Mouse (Mus musculus): ENCODE measurements around the gene Fer. TPM values are rescaled to one million over a fixed set of nuclear protein-coding genes. Genes with fewer than 3 reads are reported as not detected.

Fer gene
- polyA plus RNA-seq, 1 experiment, result 10.9 TPM

- Histone ChIP-seq H3K79me2 (ENCODE audit: control insufficient read depth, insufficient read depth) (peaks cover 28% of the 10 kb centered on the region), H3ac (ENCODE audit: control insufficient read depth, insufficient read length) (no peak overlapping the region), H3K4me3 (peak overlapping the region; percentile 50), H3K4me2 (ENCODE audit: low read depth) (peak overlapping the region; percentile 99), H3K36me3 (ENCODE audit: control insufficient read depth, insufficient read depth) (no peaks in the 10 kb centered on the region), H3K27me3 (ENCODE audit: control insufficient read depth, insufficient read depth, insufficient read length) (no peaks in the 10 kb centered on the region)
- TF ChIP-seq MYOD1 (IDR thresholded peaks at IDR 0.05; ENCODE audit: control insufficient read depth in 1 of 3, insufficient read length in 2 of 3, low read depth in 2 of 3) (no peak), CEBPB (IDR thresholded peaks at IDR 0.05; ENCODE audit: insufficient read depth, poor library complexity, severe bottlenecking) (no peak), TCF12 (IDR thresholded peaks at IDR 0.05; ENCODE audit: insufficient read depth, poor library complexity, severe bottlenecking) (no peak), TCF3 (IDR thresholded peaks at IDR 0.05; ENCODE audit: insufficient read length, low read depth) (no peak), POLR2A (IDR thresholded peaks at IDR 0.05; ENCODE audit: insufficient read length, low read depth) (no peak), MAX (IDR thresholded peaks at IDR 0.05; ENCODE audit: low read depth) (no peak), E2F4 (IDR thresholded peaks at IDR 0.05; ENCODE audit: insufficient read depth) (no peak), USF1 (IDR thresholded peaks at IDR 0.05; ENCODE audit: low read depth) (no peak), POLR2AphosphoS2 (IDR thresholded peaks at IDR 0.05; ENCODE audit: insufficient read length, low read depth) (no peak), REST (IDR thresholded peaks at IDR 0.05; ENCODE audit: insufficient read depth, insufficient read length) (no peak), MYOG (IDR thresholded peaks at IDR 0.05; ENCODE audit: control insufficient read depth in 1 of 3, insufficient read depth in 1 of 3, insufficient read length in 2 of 3, low read depth in 2 of 3) (no peak), SRF (IDR thresholded peaks at IDR 0.05; ENCODE audit: control insufficient read depth, insufficient read length, low read depth) (no peak)
These were observed 463 bp upstream of the Fer start for GRCm38 (mm10) chr17:63862399-63862798.

- Histone ChIP-seq H3K36me3 (ENCODE audit: control insufficient read depth, insufficient read depth) (no peaks in the 10 kb centered on the region), H3K4me3 (peak within 1 kb of the TSS; percentile 50), H3K27me3 (ENCODE audit: control insufficient read depth, insufficient read depth, insufficient read length) (no peaks in the 10 kb centered on the region), H3K4me2 (ENCODE audit: low read depth) (peak within 1 kb of the TSS; percentile 99), H3ac (ENCODE audit: control insufficient read depth, insufficient read length) (peak within 1 kb of the TSS; percentile 83), H3K79me2 (ENCODE audit: control insufficient read depth, insufficient read depth) (peaks cover 40% of the 10 kb centered on the region)
- peak in 1 of 3 experiments; percentile 27 for TF ChIP-seq MYOG (IDR thresholded peaks at IDR 0.05; ENCODE audit: control insufficient read depth in 1 of 3, insufficient read depth in 1 of 3, insufficient read length in 2 of 3, low read depth in 2 of 3)
- TF ChIP-seq USF1 (IDR thresholded peaks at IDR 0.05; ENCODE audit: low read depth), result peak; percentile 74
- peak in 1 of 3 experiments; percentile 33 for TF ChIP-seq MYOD1 (IDR thresholded peaks at IDR 0.05; ENCODE audit: control insufficient read depth in 1 of 3, insufficient read length in 2 of 3, low read depth in 2 of 3)
- peak; percentile 85 for TF ChIP-seq POLR2AphosphoS2 (IDR thresholded peaks at IDR 0.05; ENCODE audit: insufficient read length, low read depth)
- no peak for TF ChIP-seq TCF12 (IDR thresholded peaks at IDR 0.05; ENCODE audit: insufficient read depth, poor library complexity, severe bottlenecking)
- TF ChIP-seq MAX (IDR thresholded peaks at IDR 0.05; ENCODE audit: low read depth), result peak; percentile 31
- TF ChIP-seq POLR2A (IDR thresholded peaks at IDR 0.05; ENCODE audit: insufficient read length, low read depth), result peak; percentile 87
- no peak for TF ChIP-seq CEBPB (IDR thresholded peaks at IDR 0.05; ENCODE audit: insufficient read depth, poor library complexity, severe bottlenecking)
- TF ChIP-seq TCF3 (IDR thresholded peaks at IDR 0.05; ENCODE audit: insufficient read length, low read depth), result no peak
These were observed 836 bp downstream of the Fer start, which contains the start of gene A930002H24Rik for GRCm38 (mm10) chr17:63863647-63864149. A930002H24Rik (minus strand) TSS chr17:63863791.

GRCm38 (mm10) chr17:63864171-63864571 lies 1.3 kb downstream of the Fer start:
- Histone ChIP-seq H3K4me3 (peak overlapping the region; percentile 50), H3K79me2 (ENCODE audit: control insufficient read depth, insufficient read depth) (peaks cover 45% of the 10 kb centered on the region), H3K36me3 (ENCODE audit: control insufficient read depth, insufficient read depth) (no peaks in the 10 kb centered on the region), H3K27me3 (ENCODE audit: control insufficient read depth, insufficient read depth, insufficient read length) (no peaks in the 10 kb centered on the region), H3K4me2 (ENCODE audit: low read depth) (peak overlapping the region; percentile 68), H3ac (ENCODE audit: control insufficient read depth, insufficient read length) (peak overlapping the region; percentile 83)
- TF ChIP-seq POLR2A (IDR thresholded peaks at IDR 0.05; ENCODE audit: insufficient read length, low read depth) (peak; percentile 27), MYOG (IDR thresholded peaks at IDR 0.05; ENCODE audit: control insufficient read depth in 1 of 3, insufficient read depth in 1 of 3, insufficient read length in 2 of 3, low read depth in 2 of 3) (peak in 1 of 3 experiments; percentile 23), POLR2AphosphoS2 (IDR thresholded peaks at IDR 0.05; ENCODE audit: insufficient read length, low read depth) (no peak)

- no peaks in the 10 kb centered on the region for H3K27me3 ChIP-seq (ENCODE audit: control insufficient read depth, insufficient read depth, insufficient read length)
These were observed 8.9 kb downstream of the Fer start for GRCm38 (mm10) chr17:63871773-63872172.

More at GRCm38 (mm10) chr17:63871773-63872172, 8.9 kb downstream of the Fer start:
- H3K36me3 ChIP-seq (ENCODE audit: control insufficient read depth, insufficient read depth), result peaks cover 8% of the 10 kb centered on the region
- peaks cover 83% of the 10 kb centered on the region for H3K79me2 ChIP-seq (ENCODE audit: control insufficient read depth, insufficient read depth)
- H3K4me3 ChIP-seq, result no peak overlapping the region
- H3ac ChIP-seq (ENCODE audit: control insufficient read depth, insufficient read length), result no peak overlapping the region
- H3K4me2 ChIP-seq (ENCODE audit: low read depth), result no peak overlapping the region
- TF ChIP-seq REST (IDR thresholded peaks at IDR 0.05; ENCODE audit: insufficient read depth, insufficient read length) (no peak), USF1 (IDR thresholded peaks at IDR 0.05; ENCODE audit: low read depth) (no peak), POLR2AphosphoS2 (IDR thresholded peaks at IDR 0.05; ENCODE audit: insufficient read length, low read depth) (no peak), MAX (IDR thresholded peaks at IDR 0.05; ENCODE audit: low read depth) (no peak), MYOD1 (IDR thresholded peaks at IDR 0.05; ENCODE audit: control insufficient read depth in 1 of 3, insufficient read length in 2 of 3, low read depth in 2 of 3) (no peak), E2F4 (IDR thresholded peaks at IDR 0.05; ENCODE audit: insufficient read depth) (no peak), POLR2A (IDR thresholded peaks at IDR 0.05; ENCODE audit: insufficient read length, low read depth) (no peak), CEBPB (IDR thresholded peaks at IDR 0.05; ENCODE audit: insufficient read depth, poor library complexity, severe bottlenecking) (no peak), TCF3 (IDR thresholded peaks at IDR 0.05; ENCODE audit: insufficient read length, low read depth) (no peak), SRF (IDR thresholded peaks at IDR 0.05; ENCODE audit: control insufficient read depth, insufficient read length, low read depth) (no peak), MYOG (IDR thresholded peaks at IDR 0.05; ENCODE audit: control insufficient read depth in 1 of 3, insufficient read depth in 1 of 3, insufficient read length in 2 of 3, low read depth in 2 of 3) (no peak), TCF12 (IDR thresholded peaks at IDR 0.05; ENCODE audit: insufficient read depth, poor library complexity, severe bottlenecking) (no peak)

All from myocyte (in vitro differentiated cells).